Mouse (Mus musculus) heart, embryonic 13.5 days (tissue): ENCODE results near the gene Deup1. TPM values are rescaled to one million over a fixed set of nuclear protein-coding genes. Genes with fewer than 3 reads are reported as not detected.

Experiments
- ATAC-seq: fragments of 200-750 bp; cut with Nextera tagmentation; 2 replicates; pipeline ENCODE4 v1.8.0; 2017; ENCODE audit warnings: moderate TSS enrichment; ENCODE audit not compliant: insufficient number of reproducible peaks, low FRiP score, low TSS enrichment; ENCODE audit errors: extremely low read depth
- H3K27ac ChIP-seq: fragments of 300-500 bp; sonication (generic); replicated peaks from 2 replicates; pipeline ENCODE4 v1.5.1; 2015; ENCODE audit warnings: moderate library complexity, mild to moderate bottlenecking, inconsistent platforms
- H3K27me3 ChIP-seq: fragments of 300-500 bp; sonication (generic); replicated peaks from 2 replicates; pipeline ENCODE4 v1.6.1; 2015; ENCODE audit warnings: mild to moderate bottlenecking, inconsistent platforms
- H3K36me3 ChIP-seq: fragments of 300-500 bp; sonication (generic); 2 replicates; pipeline ENCODE4 v1.6.1; 2015; ENCODE audit warnings: mild to moderate bottlenecking, inconsistent platforms
- H3K4me1 ChIP-seq: fragments of 300-500 bp; sonication (generic); 2 replicates; pipeline ENCODE4 v1.6.1; 2015; ENCODE audit warnings: inconsistent platforms
- H3K4me2 ChIP-seq: fragments of 300-500 bp; sonication (generic); 2 replicates; pipeline ENCODE4 v1.6.1; 2015; ENCODE audit warnings: inconsistent platforms, mild to moderate bottlenecking, moderate library complexity
- H3K4me3 ChIP-seq: fragments of 300-500 bp; sonication (generic); 2 replicates; pipeline ENCODE4 v1.5.1; 2015; ENCODE audit warnings: moderate library complexity, mild to moderate bottlenecking, inconsistent platforms
- H3K9ac ChIP-seq: fragments of 300-500 bp; sonication (generic); 2 replicates; pipeline ENCODE4 v1.6.1; 2015; ENCODE audit warnings: inconsistent platforms, mild to moderate bottlenecking, moderate library complexity
- H3K9me3 ChIP-seq: fragments of 300-500 bp; sonication (generic); 2 replicates; pipeline ENCODE4 v1.6.1; 2016; ENCODE audit warnings: inconsistent platforms
- WGBS: fragments of 180-500 bp; shearing (Covaris S2); methylation state at CpG from one replicate; pipeline ENCODE4 v1.1.7; 2015; ENCODE audit warnings: mixed read lengths; 5-methylcytosine and 5-hydroxymethylcytosine counted together
- polyA plus RNA-seq: library from polyadenylated mRNA; unstranded; fragments of >200 nt; fragmentation: Nextera tagmentation; extraction: Ambion mirVana; gene quantifications from 2 replicates; pipeline ENCODE4 v1.2.1, GENCODE M21; 2015

Deup1 gene
- polyA plus RNA-seq = 0.13 and 0.15 TPM in 2 replicates

DNA sequence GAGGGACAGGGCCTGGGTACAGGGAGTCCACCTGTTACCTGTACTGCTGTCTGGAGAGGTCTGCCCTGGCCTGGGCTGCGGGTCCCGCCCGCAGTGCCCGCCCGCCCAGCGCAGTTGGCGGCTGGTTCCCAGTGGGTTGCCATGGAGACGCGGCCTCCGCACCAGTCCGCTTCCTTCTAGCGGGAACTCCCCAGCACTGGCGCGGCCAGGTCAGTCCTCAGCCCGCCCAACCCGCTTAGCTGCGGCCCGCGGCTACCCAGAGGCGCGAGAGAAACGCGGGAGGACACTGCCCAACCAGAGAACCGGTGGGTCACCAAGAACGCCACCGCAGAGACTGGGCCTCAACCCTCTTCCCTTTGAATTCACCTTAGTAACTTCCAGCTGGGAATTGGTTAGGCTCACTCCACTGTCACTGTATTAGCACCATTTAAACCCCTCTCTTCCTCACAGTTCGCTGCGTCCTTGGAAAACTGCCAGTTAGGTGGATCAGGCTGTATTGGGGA lies at the start of gene Deup1:
TSS of gene Deup1 (minus strand) at position 149 of the 503 bp plus-strand sequence.
- Histone ChIP-seq H3K9ac (peak within 1 kb of the TSS; percentile 64), H3K27me3 (peaks cover 9% of the 10 kb centered on the region; the same call in 1 of the 2 replicates), H3K27ac (no peak within 1 kb of the TSS), H3K4me3 (peak within 1 kb of the TSS; percentile 46), H3K4me2 (peak within 1 kb of the TSS; percentile 79), H3K9me3 (no peaks in the 10 kb centered on the region; the same call in 1 of the 2 replicates), H3K36me3 (no peaks in the 10 kb centered on the region), H3K4me1 (peaks cover 8% of the 10 kb centered on the region)
- no peak for ATAC-seq
- 3% methylated on average over 28 of the region's 28 CpGs for WGBS

DNA sequence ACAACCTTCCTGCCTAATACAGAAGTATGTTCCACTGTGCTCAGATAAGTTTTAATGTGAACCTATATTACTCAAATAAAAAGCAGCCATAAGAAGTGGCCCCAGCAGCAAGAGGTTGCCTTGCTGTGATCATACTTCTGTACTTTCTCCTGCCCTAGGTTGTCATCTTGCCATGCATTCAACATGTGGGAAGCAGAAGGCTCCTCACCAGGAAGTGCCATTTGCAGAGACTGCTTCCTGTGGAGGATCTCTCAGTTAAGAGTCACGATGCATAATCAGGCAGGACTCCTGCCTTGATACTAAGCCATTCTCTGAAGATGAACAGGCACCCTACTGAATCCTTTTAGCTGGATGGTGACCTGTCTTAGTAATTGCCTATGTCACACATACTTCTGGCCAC lies 44.5 kb upstream of the Deup1 start:
- H3K4me3 ChIP-seq = no peak overlapping the region
- no peak overlapping the region for H3K27ac ChIP-seq
- peaks cover 16% of the 10 kb centered on the region for H3K4me1 ChIP-seq
- H3K9me3 ChIP-seq = no peaks in the 10 kb centered on the region
- H3K36me3 ChIP-seq = no peaks in the 10 kb centered on the region
- 30% methylated on average over 1 of the region's 1 CpGs for WGBS
- no peak overlapping the region for H3K4me2 ChIP-seq
- H3K27me3 ChIP-seq = peaks cover 4% of the 10 kb centered on the region; the same call in 1 of the 2 replicates
- no peak overlapping the region for H3K9ac ChIP-seq
- no peak for ATAC-seq

DNA sequence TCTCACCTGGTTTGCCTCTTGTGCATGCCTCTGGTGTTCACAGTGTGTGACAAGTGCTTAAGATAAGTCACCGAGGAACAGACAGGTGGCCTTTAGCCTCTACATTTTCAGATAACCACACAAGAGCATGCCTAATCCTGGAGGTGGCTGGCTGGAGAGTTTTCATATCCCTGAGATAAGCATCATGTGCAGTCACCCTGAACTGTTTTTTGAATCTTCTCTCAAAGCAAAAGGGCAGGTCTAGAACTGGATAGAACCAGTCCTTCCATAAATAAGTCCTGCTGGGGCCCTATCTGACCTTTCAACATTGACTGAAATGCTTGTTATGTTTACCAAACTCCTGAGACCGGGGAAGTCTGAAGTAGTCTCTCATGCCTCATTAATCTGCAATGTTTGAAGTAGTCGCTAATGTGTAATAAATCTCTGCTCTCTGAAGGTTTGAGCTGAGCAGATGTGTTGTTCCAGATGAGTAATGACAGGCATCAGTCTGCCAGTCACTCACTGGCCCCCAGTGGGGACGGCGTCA lies 42.3 kb upstream of the Deup1 start:
- 30% methylated on average over 5 of the region's 5 CpGs for WGBS
- ATAC-seq = peak; percentile 14; the same call in 1 of the 2 replicates
- H3K4me2 ChIP-seq = no peak overlapping the region

DNA sequence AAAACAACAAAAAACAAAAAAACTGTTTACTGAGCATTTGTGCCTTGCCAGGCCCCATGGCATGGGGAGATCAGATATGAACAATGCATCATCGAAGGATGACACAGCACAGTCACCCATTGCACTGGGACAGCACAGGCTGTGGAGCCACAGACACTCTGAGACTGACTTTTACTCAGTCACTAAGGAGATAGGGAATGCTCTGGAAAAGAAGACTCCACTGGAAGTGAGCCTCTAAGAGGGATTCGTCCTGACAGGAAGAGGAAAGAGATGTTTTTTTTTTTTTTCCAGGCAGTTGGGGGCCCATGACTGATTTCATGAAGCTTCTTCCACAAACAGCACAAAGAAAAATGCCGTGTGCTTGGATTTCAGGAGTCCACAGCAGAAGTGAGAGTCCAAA lies 41.7 kb upstream of the Deup1 start:
- Histone ChIP-seq H3K36me3 (no peaks in the 10 kb centered on the region), H3K9me3 (no peaks in the 10 kb centered on the region), H3K4me3 (no peak overlapping the region), H3K4me1 (peaks cover 21% of the 10 kb centered on the region), H3K4me2 (no peak overlapping the region), H3K9ac (no peak overlapping the region), H3K27me3 (peaks cover 4% of the 10 kb centered on the region; the same call in 1 of the 2 replicates), H3K27ac (no peak overlapping the region)
- WGBS = 23% methylated on average over 3 of the region's 3 CpGs
- ATAC-seq = no peak

More for the DNA sequence above, 42.3 kb upstream of the Deup1 start:
- Histone ChIP-seq H3K4me1 (peaks cover 16% of the 10 kb centered on the region), H3K27ac (0 out of 2 replicates have a peak overlapping the region, but pooled peaks have one; percentile 20), H3K9ac (no peak overlapping the region), H3K4me3 (no peak overlapping the region), H3K36me3 (no peaks in the 10 kb centered on the region), H3K27me3 (peaks cover 4% of the 10 kb centered on the region; the same call in 1 of the 2 replicates), H3K9me3 (no peaks in the 10 kb centered on the region)

DNA sequence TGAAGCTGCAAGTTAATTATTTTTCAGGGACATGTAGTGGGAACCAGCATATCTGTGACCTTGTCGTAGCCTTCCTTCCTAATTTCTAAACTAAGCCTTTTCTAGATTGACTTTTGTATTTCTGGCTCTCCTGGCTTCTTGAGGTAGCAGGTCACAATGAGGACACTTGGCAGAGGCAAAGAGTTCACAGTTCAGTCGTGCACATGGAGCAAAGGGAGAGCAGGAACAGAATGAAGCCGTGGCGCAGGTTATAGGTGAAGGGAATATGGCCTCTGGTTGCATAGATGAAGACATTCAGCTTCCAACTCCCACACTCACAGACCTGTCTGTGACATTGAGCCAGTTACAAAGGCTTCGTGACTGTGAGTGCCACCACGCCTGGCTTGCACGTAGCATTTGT lies 36.9 kb upstream of the Deup1 start:
- Histone ChIP-seq H3K4me2 (no peak overlapping the region), H3K4me3 (no peak overlapping the region), H3K9me3 (no peaks in the 10 kb centered on the region), H3K27me3 (no peaks in the 10 kb centered on the region), H3K9ac (no peak overlapping the region), H3K36me3 (no peaks in the 10 kb centered on the region), H3K27ac (no peak overlapping the region), H3K4me1 (peaks cover 26% of the 10 kb centered on the region)
- ATAC-seq = no peak
- WGBS = 62% methylated on average over 7 of the region's 7 CpGs

DNA sequence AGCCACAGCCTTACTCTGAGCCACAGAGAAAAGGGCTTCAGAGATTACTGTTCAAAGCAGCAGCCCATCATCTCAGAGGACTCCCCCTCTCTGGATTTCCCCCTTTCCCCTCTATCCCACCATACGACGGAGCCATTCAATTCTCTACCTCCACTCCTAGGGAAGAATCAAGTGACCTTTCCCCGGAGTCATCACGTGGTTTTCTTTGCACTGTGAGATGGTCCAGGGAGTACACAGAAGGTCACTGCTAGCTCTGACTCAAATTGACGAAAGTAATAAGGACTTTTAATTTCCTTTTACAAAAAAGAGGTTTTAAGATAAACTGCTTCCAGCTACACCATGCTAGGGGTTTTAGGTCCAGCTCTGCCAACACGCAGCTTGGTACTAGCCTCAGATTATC lies 31.3 kb upstream of the Deup1 start:
- 69% methylated on average over 6 of the region's 6 CpGs for WGBS
- H3K4me1 ChIP-seq = peaks cover 13% of the 10 kb centered on the region
- H3K27ac ChIP-seq = no peak overlapping the region
- no peak overlapping the region for H3K4me2 ChIP-seq
- no peak overlapping the region for H3K9ac ChIP-seq
- H3K36me3 ChIP-seq = no peaks in the 10 kb centered on the region
- H3K4me3 ChIP-seq = no peak overlapping the region
- peaks cover 13% of the 10 kb centered on the region; the same call in 1 of the 2 replicates for H3K9me3 ChIP-seq
- H3K27me3 ChIP-seq = no peaks in the 10 kb centered on the region
- ATAC-seq = no peak

DNA sequence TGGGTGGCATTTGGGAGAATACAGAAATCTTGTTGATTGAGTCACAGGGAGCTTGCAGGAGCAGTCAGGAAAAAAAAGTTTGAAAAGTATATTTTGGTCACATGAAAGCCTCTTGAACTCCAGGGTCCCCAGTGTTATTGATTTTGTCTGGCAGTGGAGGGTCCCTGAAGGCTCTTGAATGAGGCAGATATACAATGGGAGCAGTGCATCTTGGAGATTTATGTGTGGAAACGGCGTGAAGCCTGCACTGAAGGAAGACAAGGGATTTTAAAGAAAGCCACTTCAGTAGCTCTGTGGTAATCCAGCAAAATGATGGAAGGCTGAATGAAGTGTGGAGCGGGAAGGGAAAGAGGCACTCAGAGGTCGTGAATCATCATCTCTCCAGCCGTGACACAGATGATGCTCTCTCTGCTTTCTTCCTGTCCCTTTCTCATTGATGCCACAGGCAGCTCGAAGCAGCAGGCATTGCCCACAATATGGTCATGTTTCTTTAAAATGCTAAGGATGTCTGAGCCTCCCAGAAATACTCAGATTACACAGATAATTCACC lies 30.6 kb upstream of the Deup1 start:
- WGBS = 57% methylated on average over 6 of the region's 6 CpGs
- no peaks in the 10 kb centered on the region for H3K27me3 ChIP-seq
- no peak overlapping the region for H3K4me2 ChIP-seq
- ATAC-seq = no peak
- H3K4me3 ChIP-seq = no peak overlapping the region
- H3K36me3 ChIP-seq = no peaks in the 10 kb centered on the region
- peaks cover 7% of the 10 kb centered on the region for H3K4me1 ChIP-seq
- peaks cover 13% of the 10 kb centered on the region; the same call in 1 of the 2 replicates for H3K9me3 ChIP-seq
- no peak overlapping the region for H3K9ac ChIP-seq
- H3K27ac ChIP-seq = no peak overlapping the region

DNA sequence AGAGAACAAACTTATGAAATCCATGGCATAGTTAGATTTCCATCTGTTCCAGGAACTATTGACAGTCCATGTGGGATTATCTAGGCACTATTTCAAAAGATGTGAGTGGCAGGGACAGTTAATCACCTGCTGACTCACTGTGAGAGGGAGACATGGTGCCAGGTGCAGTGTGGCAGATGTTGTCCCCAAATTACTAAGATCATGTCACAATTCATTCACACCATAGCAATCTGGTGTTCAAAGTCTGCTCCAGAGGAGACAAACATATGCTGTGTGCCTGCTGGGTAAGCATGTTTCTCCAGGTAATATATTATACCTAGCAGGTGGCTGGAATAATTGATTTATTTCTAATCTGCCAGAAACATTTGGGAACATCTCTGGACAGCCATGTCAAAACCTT lies 25.3 kb upstream of the Deup1 start:
- Histone ChIP-seq H3K9me3 (peaks cover 13% of the 10 kb centered on the region; the same call in 1 of the 2 replicates), H3K27me3 (no peaks in the 10 kb centered on the region), H3K9ac (no peak overlapping the region), H3K36me3 (no peaks in the 10 kb centered on the region), H3K4me1 (no peaks in the 10 kb centered on the region), H3K4me2 (no peak overlapping the region), H3K4me3 (no peak overlapping the region), H3K27ac (no peak overlapping the region)
- ATAC-seq = no peak

DNA sequence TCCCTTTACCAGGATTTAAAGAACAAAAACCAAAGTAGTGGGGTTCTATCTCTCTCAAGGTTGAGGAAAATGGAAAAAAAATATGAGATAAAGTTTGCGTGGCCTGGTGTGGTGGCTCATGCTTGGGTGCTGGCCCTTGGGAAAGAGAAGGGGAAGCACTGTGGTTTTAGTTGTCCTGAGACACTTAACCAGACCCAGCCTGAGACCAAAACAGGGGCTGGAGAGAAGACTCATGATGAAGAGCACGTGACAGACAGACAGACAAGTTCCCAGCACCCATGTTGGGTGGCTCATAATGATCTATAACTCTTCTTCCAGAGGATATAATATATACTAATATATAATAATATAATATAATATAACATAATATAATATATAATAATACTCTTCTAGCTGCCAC lies 22.2 kb upstream of the Deup1 start:
- no peak overlapping the region for H3K9ac ChIP-seq
- 69% methylated on average over 2 of the region's 2 CpGs for WGBS
- H3K27me3 ChIP-seq = no peaks in the 10 kb centered on the region
- H3K4me3 ChIP-seq = no peak overlapping the region
- no peak for ATAC-seq
- peaks cover 9% of the 10 kb centered on the region; the same call in 1 of the 2 replicates for H3K9me3 ChIP-seq
- H3K27ac ChIP-seq = no peak overlapping the region
- no peaks in the 10 kb centered on the region for H3K36me3 ChIP-seq
- H3K4me1 ChIP-seq = no peaks in the 10 kb centered on the region
- H3K4me2 ChIP-seq = no peak overlapping the region

DNA sequence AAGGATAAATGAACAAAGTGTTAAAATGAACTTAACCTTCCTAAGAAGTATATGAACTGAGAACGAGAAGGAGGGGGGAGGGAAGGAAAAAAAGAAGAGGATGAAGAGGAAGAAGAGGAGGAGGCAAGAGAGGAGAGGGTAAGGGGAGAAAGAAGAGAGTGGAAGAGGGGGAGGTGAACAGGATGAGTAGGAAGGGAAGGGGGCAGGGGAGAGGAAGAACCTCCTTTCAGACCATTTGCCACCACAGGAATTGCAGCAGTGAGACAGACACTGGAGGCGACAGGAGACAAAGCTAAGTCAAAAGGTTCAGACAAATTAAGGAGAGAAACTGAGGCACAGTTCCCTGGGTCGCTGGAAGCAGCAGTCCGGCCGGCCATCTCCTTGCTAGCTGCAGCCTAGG lies 349 bp downstream of the Deup1 start:
- 20% methylated on average over 5 of the region's 5 CpGs for WGBS
- H3K4me2 ChIP-seq = peak overlapping the region; percentile 79

DNA sequence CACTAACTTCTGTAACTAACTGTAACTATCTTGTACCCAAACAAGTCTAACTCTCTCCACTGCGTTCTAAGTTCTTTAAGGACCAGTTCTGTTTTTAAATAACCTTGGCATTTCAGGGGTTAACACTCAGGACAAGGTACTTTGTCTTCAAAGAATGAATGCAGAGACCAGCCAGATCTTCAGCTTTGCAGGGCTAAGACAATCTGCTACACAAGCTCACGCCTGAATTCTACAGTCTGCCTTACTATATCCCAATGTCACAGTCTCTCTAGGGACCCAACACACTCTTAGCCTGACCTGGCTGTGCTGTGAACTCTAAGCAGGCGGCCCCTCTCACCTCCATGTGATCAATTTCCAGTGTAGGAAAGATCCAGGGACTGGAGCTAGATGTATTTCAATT lies 3.0 kb downstream of the Deup1 start:
- H3K9me3 ChIP-seq = no peaks in the 10 kb centered on the region
- no peak for ATAC-seq
- no peak overlapping the region for H3K4me3 ChIP-seq
- no peak overlapping the region for H3K9ac ChIP-seq
- H3K4me1 ChIP-seq = peaks cover 8% of the 10 kb centered on the region
- H3K27ac ChIP-seq = no peak overlapping the region
- H3K36me3 ChIP-seq = no peaks in the 10 kb centered on the region
- 63% methylated on average over 3 of the region's 3 CpGs for WGBS
- peaks cover 13% of the 10 kb centered on the region; the same call in 1 of the 2 replicates for H3K27me3 ChIP-seq
- no peak overlapping the region for H3K4me2 ChIP-seq

More for the DNA sequence above, 349 bp downstream of the Deup1 start:
- peak overlapping the region; percentile 64 for H3K9ac ChIP-seq
- no peak for ATAC-seq
- no peak overlapping the region for H3K27ac ChIP-seq
- peaks cover 9% of the 10 kb centered on the region; the same call in 1 of the 2 replicates for H3K27me3 ChIP-seq
- H3K36me3 ChIP-seq = no peaks in the 10 kb centered on the region
- H3K9me3 ChIP-seq = no peaks in the 10 kb centered on the region; the same call in 1 of the 2 replicates
- peaks cover 8% of the 10 kb centered on the region for H3K4me1 ChIP-seq
- peak overlapping the region; percentile 46 for H3K4me3 ChIP-seq
